Comparison of ENCODE assay signal across 32 mouse cellular contexts in genomic region chr1:187290186-187290585, GRCm38 (mm10).
"Had no signal": no experiment of that assay in that cellular context is flagged by ENCODE, and none has a peak within 500 bp of the region (broad histone marks: within the 10 kb centered on the region; RNA-seq: fewer than 3 reads in every experiment).

No protein-coding gene starts in this region.

- H3K9ac ChIP-seq: limb, embryonic 12.5 days; limb, embryonic 13.5 days; limb, embryonic 15.5 days; liver, embryonic 12.5 days; liver, embryonic 13.5 days; liver, embryonic 14.5 days; liver, embryonic 15.5 days; liver, postnatal 0 days; lung, embryonic 14.5 days; lung, embryonic 15.5 days; midbrain, embryonic 12.5 days; midbrain, embryonic 13.5 days; midbrain, embryonic 15.5 days; neural tube, embryonic 12.5 days; neural tube, embryonic 13.5 days had no signal

- H3K4me1 ChIP-seq: limb, embryonic 13.5 days; limb, embryonic 15.5 days; liver, embryonic 12.5 days; liver, embryonic 13.5 days; liver, embryonic 15.5 days; lung, embryonic 15.5 days; megakaryocyte, embryonic 14.5 days; midbrain, embryonic 10.5 days; midbrain, embryonic 12.5 days; midbrain, embryonic 13.5 days; midbrain, embryonic 15.5 days; neural tube, embryonic 12.5 days had no signal

- H3K27me3 ChIP-seq: limb, embryonic 12.5 days; limb, embryonic 13.5 days; limb, embryonic 15.5 days; liver, embryonic 12.5 days; liver, embryonic 13.5 days; liver, embryonic 15.5 days; lung, embryonic 15.5 days; megakaryocyte, embryonic 14.5 days; midbrain, embryonic 12.5 days; midbrain, embryonic 13.5 days; midbrain, embryonic 15.5 days; neural tube, embryonic 12.5 days; neural tube, embryonic 13.5 days had no signal

- H3K4me2 ChIP-seq: limb, embryonic 12.5 days; limb, embryonic 13.5 days; limb, embryonic 15.5 days; liver, embryonic 11.5 days; liver, embryonic 12.5 days; liver, embryonic 13.5 days; liver, embryonic 15.5 days; lung, embryonic 14.5 days; lung, embryonic 15.5 days; midbrain, embryonic 12.5 days; midbrain, embryonic 13.5 days; midbrain, embryonic 15.5 days; neural tube, embryonic 12.5 days; neural tube, embryonic 13.5 days had no signal

- H3K9me3 ChIP-seq: limb, embryonic 10.5 days; limb, embryonic 12.5 days; limb, embryonic 13.5 days; limb, embryonic 15.5 days; liver, embryonic 12.5 days; liver, embryonic 13.5 days; liver, embryonic 15.5 days; lung, embryonic 15.5 days; megakaryocyte, embryonic 14.5 days; midbrain, embryonic 10.5 days; midbrain, embryonic 12.5 days; midbrain, embryonic 13.5 days; midbrain, embryonic 15.5 days; neural tube, embryonic 12.5 days; neural tube, embryonic 13.5 days had no signal

- H3K27ac ChIP-seq: limb, embryonic 10.5 days; limb, embryonic 12.5 days; limb, embryonic 13.5 days; limb, embryonic 15.5 days; liver, embryonic 12.5 days; liver, embryonic 13.5 days; liver, embryonic 14.5 days; liver, embryonic 15.5 days; lung, embryonic 15.5 days; macrophage; midbrain, embryonic 10.5 days; midbrain, embryonic 12.5 days; midbrain, embryonic 13.5 days; midbrain, embryonic 15.5 days; neural tube, embryonic 12.5 days; neural tube, embryonic 13.5 days had no signal

- H3K4me3 ChIP-seq: limb, embryonic 10.5 days; limb, embryonic 12.5 days; limb, embryonic 13.5 days; limb, embryonic 15.5 days; liver, embryonic 12.5 days; liver, embryonic 13.5 days; liver, embryonic 15.5 days; lung, embryonic 15.5 days; megakaryocyte, embryonic 14.5 days; midbrain, embryonic 10.5 days; midbrain, embryonic 12.5 days; midbrain, embryonic 13.5 days; midbrain, embryonic 15.5 days; myocyte; neural tube, embryonic 12.5 days; neural tube, embryonic 13.5 days had no signal

- DNase-seq: left cerebral cortex, postnatal 4 days; liver; liver, embryonic 13.5 days; liver, postnatal 0 days; lung, adult 18-20 months; lung, adult 2 months; lung, embryonic 14.5 days; lung, postnatal 10 days; lung, postnatal 14 days; lung, postnatal 36 days; lung, postnatal 4 days; midbrain, embryonic 14.5 days had no signal

- ATAC-seq: liver, embryonic 12.5 days; liver, postnatal 0 days; lung, postnatal 0 days; midbrain, embryonic 13.5 days; midbrain, embryonic 15.5 days; midbrain, embryonic 16.5 days had no signal

- H3K36me3 ChIP-seq: limb, embryonic 10.5 days; limb, embryonic 12.5 days; limb, embryonic 13.5 days; limb, embryonic 15.5 days; liver, embryonic 12.5 days; liver, embryonic 13.5 days; liver, embryonic 15.5 days; lung, embryonic 15.5 days; midbrain, embryonic 10.5 days; midbrain, embryonic 12.5 days; midbrain, embryonic 13.5 days; midbrain, embryonic 15.5 days; neural tube, embryonic 12.5 days; neural tube, embryonic 13.5 days had no signal
